Mouse (Mus musculus): Measurements from ENCODE around the gene Parn. TPM values are rescaled to one million over a fixed set of nuclear protein-coding genes. Genes with fewer than 3 reads are reported as not detected.

Gene Parn
- polyA plus RNA-seq, 1 experiment from 2014 or later, result 36.8 TPM

- Histone ChIP-seq H3K27me3 (ENCODE audit: control insufficient read depth, insufficient read depth, low read length) (no peaks in the 10 kb centered on the region), H3K9me3 (ENCODE audit: control insufficient read depth, low read depth, low read length) (no peaks in the 10 kb centered on the region), H3K9ac (replicated peaks; ENCODE audit: low read depth, low read length) (no peak overlapping the region), H3K36me3 (ENCODE audit: control insufficient read depth, insufficient read depth, low read length) (no peaks in the 10 kb centered on the region), H3K4me3 (ENCODE audit: low read depth, low read length) (no peak overlapping the region), H3K4me2 (replicated peaks; ENCODE audit: low read depth, low read length) (no peak overlapping the region), H3K27ac (ENCODE audit: low read length) (peak overlapping the region; percentile 66), H3K4me1 (ENCODE audit: control insufficient read depth, insufficient read depth, low read length) (peaks cover 15% of the 10 kb centered on the region; the same call in 1 of the 2 replicates)
- peak; percentile 68; the same call in 1 of the 2 replicates for ATAC-seq (ENCODE audit: insufficient number of reproducible peaks, insufficient read depth, low FRiP score, low read depth)
- 56% methylated on average over 5 of the region's 5 CpGs for WGBS
Observed at GRCm38 (mm10) chr16:13588182-13589048, 79.6 kb downstream of the Parn start.

DNA sequence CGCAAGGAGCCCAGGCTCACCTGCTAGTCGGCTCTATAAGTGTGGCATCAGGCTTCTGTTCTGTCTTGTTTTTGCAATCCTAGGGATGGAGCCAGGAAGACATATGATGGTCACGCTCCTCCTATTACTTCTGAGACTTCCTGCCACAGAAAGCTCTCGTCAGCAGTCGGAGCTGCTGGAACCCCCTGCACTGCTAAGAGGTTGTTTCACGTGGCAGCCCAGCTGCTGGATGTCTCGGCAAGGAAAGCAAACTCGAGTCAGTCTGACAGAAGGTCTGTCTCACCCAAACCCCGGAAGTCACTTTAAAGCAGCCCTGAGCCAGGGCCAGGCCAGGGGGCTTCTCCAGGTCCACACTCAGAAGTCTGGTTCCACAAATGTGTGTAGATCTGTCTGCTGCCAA, 82.7 kb downstream of the Parn start:
- H3K36me3 ChIP-seq (ENCODE audit: control insufficient read depth, insufficient read depth, low read length), result no peaks in the 10 kb centered on the region
- no peak overlapping the region for H3K4me3 ChIP-seq (ENCODE audit: low read depth, low read length)
- H3K9ac ChIP-seq (replicated peaks; ENCODE audit: low read depth, low read length), result no peak overlapping the region
- no peaks in the 10 kb centered on the region for H3K9me3 ChIP-seq (ENCODE audit: control insufficient read depth, low read depth, low read length)
- H3K27ac ChIP-seq (ENCODE audit: low read length), result no peak overlapping the region
- peaks cover 15% of the 10 kb centered on the region; the same call in 1 of the 2 replicates for H3K4me1 ChIP-seq (ENCODE audit: control insufficient read depth, insufficient read depth, low read length)
- 46% methylated on average over 9 of the region's 9 CpGs for WGBS
- no peak for ATAC-seq (ENCODE audit: insufficient number of reproducible peaks, insufficient read depth, low FRiP score, low read depth)
- H3K27me3 ChIP-seq (ENCODE audit: control insufficient read depth, insufficient read depth, low read length), result no peaks in the 10 kb centered on the region
- no peak overlapping the region for H3K4me2 ChIP-seq (replicated peaks; ENCODE audit: low read depth, low read length)

DNA sequence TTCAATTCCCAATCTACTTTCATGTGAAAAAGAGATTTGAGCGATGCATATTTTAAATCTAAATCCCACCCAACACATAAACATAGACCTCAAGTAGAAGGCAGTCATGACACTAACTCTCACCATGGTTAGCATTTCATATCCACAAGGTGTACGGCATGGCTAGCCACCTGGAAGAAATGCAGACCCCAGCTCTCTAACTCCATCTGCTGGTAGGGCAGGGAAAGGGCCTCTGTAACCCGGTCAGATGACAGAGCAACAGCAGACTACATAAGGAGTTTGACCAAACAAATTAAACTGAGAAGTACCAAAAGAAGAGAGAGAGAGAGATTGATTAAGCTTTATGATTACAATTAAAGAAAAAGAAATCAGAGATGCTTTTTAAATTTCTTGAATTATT, 87.2 kb downstream of the Parn start:
- no peak for ATAC-seq (ENCODE audit: insufficient number of reproducible peaks, insufficient read depth, low FRiP score, low read depth)
- Histone ChIP-seq H3K27me3 (ENCODE audit: control insufficient read depth, insufficient read depth, low read length) (no peaks in the 10 kb centered on the region), H3K9ac (replicated peaks; ENCODE audit: low read depth, low read length) (no peak overlapping the region), H3K4me3 (ENCODE audit: low read depth, low read length) (no peak overlapping the region), H3K9me3 (ENCODE audit: control insufficient read depth, low read depth, low read length) (no peaks in the 10 kb centered on the region), H3K27ac (ENCODE audit: low read length) (no peak overlapping the region), H3K4me1 (ENCODE audit: control insufficient read depth, insufficient read depth, low read length) (no peaks in the 10 kb centered on the region; the same call in 1 of the 2 replicates), H3K4me2 (replicated peaks; ENCODE audit: low read depth, low read length) (no peak overlapping the region), H3K36me3 (ENCODE audit: control insufficient read depth, insufficient read depth, low read length) (no peaks in the 10 kb centered on the region)
- WGBS, result 88% methylated on average over 3 of the region's 3 CpGs

DNA sequence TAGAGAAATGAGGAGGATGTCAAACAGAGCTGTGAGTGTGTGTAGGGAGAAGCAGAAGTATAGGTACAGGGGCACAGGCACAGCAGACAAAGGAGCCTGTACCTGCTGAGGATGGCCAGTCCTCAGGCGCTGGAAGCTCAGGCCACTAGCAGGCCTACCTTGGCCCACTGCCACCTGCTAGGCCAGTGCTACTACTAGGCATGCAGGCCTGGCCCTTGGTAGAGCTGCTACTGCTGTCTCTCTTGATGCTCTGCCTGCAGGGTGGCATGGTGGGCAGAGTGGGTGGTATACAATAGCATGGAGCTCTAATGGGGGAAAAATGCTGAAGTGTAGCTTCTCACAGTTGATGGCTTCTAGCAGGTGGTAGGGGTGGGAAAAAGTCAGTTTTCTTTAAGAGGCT, 88.0 kb downstream of the Parn start:
- no peak for ATAC-seq (ENCODE audit: insufficient number of reproducible peaks, insufficient read depth, low FRiP score, low read depth)
- WGBS, result 88% methylated on average over 1 of the region's 1 CpGs
- Histone ChIP-seq H3K27ac (ENCODE audit: low read length) (no peak overlapping the region), H3K4me1 (ENCODE audit: control insufficient read depth, insufficient read depth, low read length) (no peaks in the 10 kb centered on the region), H3K27me3 (ENCODE audit: control insufficient read depth, insufficient read depth, low read length) (no peaks in the 10 kb centered on the region), H3K9me3 (ENCODE audit: control insufficient read depth, low read depth, low read length) (no peaks in the 10 kb centered on the region), H3K36me3 (ENCODE audit: control insufficient read depth, insufficient read depth, low read length) (no peaks in the 10 kb centered on the region), H3K9ac (replicated peaks; ENCODE audit: low read depth, low read length) (no peak overlapping the region), H3K4me3 (ENCODE audit: low read depth, low read length) (no peak overlapping the region), H3K4me2 (replicated peaks; ENCODE audit: low read depth, low read length) (no peak overlapping the region)

- Histone ChIP-seq H3K36me3 (ENCODE audit: control insufficient read depth, insufficient read depth, low read length) (no peaks in the 10 kb centered on the region), H3K27ac (ENCODE audit: low read length) (no peak overlapping the region), H3K27me3 (ENCODE audit: control insufficient read depth, insufficient read depth, low read length) (no peaks in the 10 kb centered on the region), H3K9ac (replicated peaks; ENCODE audit: low read depth, low read length) (no peak overlapping the region), H3K9me3 (ENCODE audit: control insufficient read depth, low read depth, low read length) (no peaks in the 10 kb centered on the region), H3K4me1 (ENCODE audit: control insufficient read depth, insufficient read depth, low read length) (no peaks in the 10 kb centered on the region), H3K4me3 (ENCODE audit: low read depth, low read length) (no peak overlapping the region), H3K4me2 (replicated peaks; ENCODE audit: low read depth, low read length) (no peak overlapping the region)
- WGBS, result 66% methylated on average over 4 of the region's 4 CpGs
- peak; percentile 61; the same call in 1 of the 2 replicates for ATAC-seq (ENCODE audit: insufficient number of reproducible peaks, insufficient read depth, low FRiP score, low read depth)
Observed at GRCm38 (mm10) chr16:13575306-13575705, 92.7 kb downstream of the Parn start.

- Histone ChIP-seq H3K27me3 (ENCODE audit: control insufficient read depth, insufficient read depth, low read length) (no peaks in the 10 kb centered on the region), H3K4me1 (ENCODE audit: control insufficient read depth, insufficient read depth, low read length) (no peaks in the 10 kb centered on the region), H3K36me3 (ENCODE audit: control insufficient read depth, insufficient read depth, low read length) (no peaks in the 10 kb centered on the region), H3K4me3 (ENCODE audit: low read depth, low read length) (no peak overlapping the region), H3K4me2 (replicated peaks; ENCODE audit: low read depth, low read length) (no peak overlapping the region), H3K9ac (replicated peaks; ENCODE audit: low read depth, low read length) (no peak overlapping the region), H3K9me3 (ENCODE audit: control insufficient read depth, low read depth, low read length) (no peaks in the 10 kb centered on the region), H3K27ac (ENCODE audit: low read length) (no peak overlapping the region)
- WGBS, result 96% methylated on average over 2 of the region's 2 CpGs
- no peak for ATAC-seq (ENCODE audit: insufficient number of reproducible peaks, insufficient read depth, low FRiP score, low read depth)
Observed at GRCm38 (mm10) chr16:13568280-13568679, 99.7 kb downstream of the Parn start.

DNA sequence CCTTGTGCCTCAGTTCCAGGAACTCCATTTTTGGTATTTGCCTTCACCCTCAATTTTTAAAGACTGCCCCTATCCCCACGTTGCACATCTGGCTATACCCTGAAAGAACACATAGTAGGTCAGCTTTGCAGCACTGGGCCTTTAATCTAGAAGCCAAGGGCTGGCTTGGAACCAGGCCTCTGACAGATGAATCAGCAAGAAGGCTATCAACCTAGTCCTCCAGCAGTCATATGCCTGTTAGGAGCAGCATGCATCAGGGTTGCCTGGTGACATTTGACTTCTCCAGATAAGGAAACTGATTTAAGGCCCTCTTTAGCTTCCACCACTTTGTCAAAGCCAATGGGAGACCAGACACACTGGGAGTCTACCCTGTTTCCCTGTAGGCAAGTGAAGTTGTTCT, 100.4 kb downstream of the Parn start:
- Histone ChIP-seq H3K4me2 (replicated peaks; ENCODE audit: low read depth, low read length) (no peak overlapping the region), H3K27ac (ENCODE audit: low read length) (no peak overlapping the region)
- WGBS, result 90% methylated on average over 1 of the region's 1 CpGs

DNA sequence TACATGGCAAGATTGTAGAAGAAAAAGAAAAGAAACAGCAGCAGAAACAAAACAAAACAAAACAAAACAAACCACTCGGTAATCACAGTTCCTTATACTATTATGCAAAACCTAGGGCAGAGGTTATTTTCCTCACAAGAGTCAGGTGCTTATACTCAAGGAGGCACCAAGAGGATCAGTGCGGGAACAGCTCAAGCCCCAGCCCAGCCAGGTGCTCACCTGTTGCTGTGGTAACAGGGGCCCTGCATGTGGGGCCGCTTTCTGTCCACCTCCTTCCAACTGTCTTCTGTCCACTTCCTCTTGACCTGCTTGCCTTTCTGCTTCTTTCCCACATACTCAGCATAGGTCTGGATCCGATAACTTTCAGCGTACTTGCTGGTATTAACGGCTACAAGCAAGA, 101.6 kb downstream of the Parn start:
- no peaks in the 10 kb centered on the region; the same call in 1 of the 2 replicates for H3K36me3 ChIP-seq (ENCODE audit: control insufficient read depth, insufficient read depth, low read length)
- no peak overlapping the region for H3K4me2 ChIP-seq (replicated peaks; ENCODE audit: low read depth, low read length)
- no peak overlapping the region for H3K4me3 ChIP-seq (ENCODE audit: low read depth, low read length)
- no peak overlapping the region for H3K27ac ChIP-seq (ENCODE audit: low read length)
- 79% methylated on average over 6 of the region's 6 CpGs for WGBS
- no peak for ATAC-seq (ENCODE audit: insufficient number of reproducible peaks, insufficient read depth, low FRiP score, low read depth)
- no peak overlapping the region for H3K9ac ChIP-seq (replicated peaks; ENCODE audit: low read depth, low read length)
- H3K4me1 ChIP-seq (ENCODE audit: control insufficient read depth, insufficient read depth, low read length), result no peaks in the 10 kb centered on the region
- H3K27me3 ChIP-seq (ENCODE audit: control insufficient read depth, insufficient read depth, low read length), result no peaks in the 10 kb centered on the region
- H3K9me3 ChIP-seq (ENCODE audit: control insufficient read depth, low read depth, low read length), result no peaks in the 10 kb centered on the region

More for the DNA sequence above, 100.4 kb downstream of the Parn start:
- no peak overlapping the region for H3K9ac ChIP-seq (replicated peaks; ENCODE audit: low read depth, low read length)
- H3K4me1 ChIP-seq (ENCODE audit: control insufficient read depth, insufficient read depth, low read length), result no peaks in the 10 kb centered on the region
- no peaks in the 10 kb centered on the region for H3K36me3 ChIP-seq (ENCODE audit: control insufficient read depth, insufficient read depth, low read length)
- no peaks in the 10 kb centered on the region for H3K27me3 ChIP-seq (ENCODE audit: control insufficient read depth, insufficient read depth, low read length)
- H3K4me3 ChIP-seq (ENCODE audit: low read depth, low read length), result no peak overlapping the region
- ATAC-seq (ENCODE audit: insufficient number of reproducible peaks, insufficient read depth, low FRiP score, low read depth), result no peak
- no peaks in the 10 kb centered on the region for H3K9me3 ChIP-seq (ENCODE audit: control insufficient read depth, low read depth, low read length)
